Mouse (Mus musculus) ovary, adult 18-20 months (tissue): Measurements from ENCODE around the gene Kif2c.
A peak's percentile ranks its signal among the peaks of the same experiment; 100 is the strongest.

Experiments
- DNase-seq: peaks from one replicate; pipeline ENCODE4 v3.0.0; 2022; ENCODE audit warnings: low spot score, mixed read lengths

Gene Kif2c

DNA sequence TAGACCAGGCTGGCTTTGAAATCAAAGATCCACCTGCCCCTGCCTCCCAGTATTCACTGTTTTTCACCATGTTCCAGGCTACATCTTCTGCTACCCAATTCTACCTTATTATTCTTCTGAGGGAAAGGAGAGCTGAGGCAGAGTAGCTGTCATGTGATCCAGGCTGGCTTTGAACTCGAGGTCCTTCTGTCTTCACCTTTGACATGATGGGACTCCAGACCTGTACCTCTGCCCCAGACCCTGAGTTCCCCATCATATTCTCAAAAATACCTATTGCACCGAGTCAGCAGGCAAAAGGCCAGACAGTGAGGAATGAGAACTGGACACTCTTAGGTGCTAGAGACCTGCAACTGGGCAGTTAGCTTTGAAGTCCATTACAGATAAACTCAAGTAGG, 47.8 kb downstream of the Kif2c start:
- DNase-seq, result no peak

DNA sequence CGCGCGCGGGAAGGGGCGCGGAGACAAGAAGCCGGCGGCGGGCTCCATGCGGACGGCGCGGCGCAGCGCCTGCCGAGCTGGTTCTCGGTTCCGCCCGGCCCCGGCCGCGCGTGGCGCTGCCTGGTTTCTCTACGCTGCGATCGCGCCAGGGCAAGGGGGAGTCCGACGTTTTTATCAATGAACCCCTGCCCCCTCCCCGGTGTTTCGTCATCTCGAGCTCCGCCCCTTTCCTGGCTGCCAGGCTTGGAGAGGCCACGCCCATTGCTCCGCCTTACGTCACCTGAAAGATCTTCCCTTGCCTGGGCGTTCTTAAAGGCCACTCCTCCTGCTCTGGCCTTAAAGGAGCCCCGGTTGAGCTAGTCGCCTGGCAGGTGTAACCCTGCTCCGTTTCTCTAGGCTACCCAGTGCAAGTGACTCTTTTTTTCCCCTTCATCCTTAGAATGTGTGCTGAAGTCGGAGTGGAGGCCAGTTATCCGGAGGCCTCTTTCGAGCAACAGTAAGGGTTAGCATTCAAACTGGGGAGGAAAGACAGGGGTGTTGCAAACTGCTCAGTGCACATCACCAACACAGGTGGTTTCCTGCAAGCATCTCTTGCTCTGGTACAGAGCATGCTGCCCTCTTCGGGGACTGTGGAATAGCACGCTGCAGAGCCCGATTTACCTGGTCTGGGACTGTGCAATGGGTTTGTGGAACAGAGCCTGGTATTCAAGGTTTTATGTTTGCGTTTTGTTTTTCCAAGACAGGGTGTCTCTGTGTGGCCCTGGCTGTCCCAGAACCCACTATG, 48.4 kb downstream of the Kif2c start, which contains the start of gene Plk3:
Gene Plk3 (minus strand): TSS at position 147 of the 784 bp plus-strand sequence.
- peak; percentile 93 for DNase-seq

GRCm38 (mm10) chr4:117133366-117133796, 49.1 kb downstream of the Kif2c start:
- DNase-seq, result no peak

DNA sequence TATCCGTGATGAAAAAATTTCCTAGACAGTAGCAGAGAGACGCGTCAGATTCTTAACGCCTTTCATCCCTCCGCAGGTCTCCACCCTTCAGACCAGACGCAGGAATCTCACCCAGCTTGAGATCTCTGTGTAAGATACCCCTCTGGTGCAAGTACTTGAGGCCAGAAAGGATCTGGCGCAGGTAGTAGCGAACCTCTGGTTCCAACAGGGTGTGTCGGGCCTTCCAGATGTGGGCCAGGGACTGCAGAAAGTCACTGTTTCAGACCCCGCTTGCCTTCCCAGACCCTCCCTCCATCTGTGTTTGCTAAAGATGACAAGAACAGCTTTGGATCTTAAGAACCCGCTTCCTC, 49.7 kb downstream of the Kif2c start:
- DNase-seq, result no peak

DNA sequence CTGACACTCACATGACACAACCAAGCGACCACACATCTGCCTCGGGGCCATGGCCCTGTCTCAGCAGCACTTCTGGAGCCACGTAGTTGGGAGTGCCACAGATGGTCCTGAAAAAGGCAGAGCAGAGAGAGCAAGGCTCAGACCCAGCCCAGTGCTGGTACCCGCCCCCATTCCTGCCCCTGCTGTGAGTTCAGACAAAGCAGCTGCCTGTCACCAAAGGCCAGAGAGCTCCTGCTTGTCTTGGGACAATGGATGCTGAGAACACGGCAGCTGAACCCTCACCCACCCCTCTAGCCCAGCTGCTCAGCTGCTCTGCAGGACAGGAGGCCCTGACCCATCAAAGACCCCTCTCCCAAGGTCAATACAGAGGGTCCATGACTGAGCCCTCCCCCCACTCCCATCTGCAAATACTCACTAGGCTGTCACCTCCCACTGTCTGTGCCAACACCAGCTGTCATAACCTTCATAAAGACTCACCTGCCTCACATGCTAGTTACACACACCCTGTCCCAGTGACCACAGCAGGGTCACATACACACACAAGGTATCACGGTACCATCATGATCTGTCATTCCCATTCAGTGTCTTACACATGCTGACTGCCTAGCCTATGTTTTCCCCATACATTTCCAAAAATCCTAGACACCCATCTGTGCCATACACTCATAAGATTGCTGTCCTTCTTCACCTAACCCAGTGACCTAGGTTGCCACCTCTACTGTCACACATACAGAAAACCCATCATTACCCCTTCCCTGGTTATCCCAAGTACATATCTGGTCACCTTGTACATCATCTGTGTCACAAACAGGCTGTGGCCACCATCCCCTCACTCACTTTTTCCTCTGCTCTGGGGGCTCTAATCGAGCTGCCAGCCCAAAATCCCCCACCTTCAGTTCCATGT, 50.3 kb downstream of the Kif2c start:
- DNase-seq, result no peak

DNA sequence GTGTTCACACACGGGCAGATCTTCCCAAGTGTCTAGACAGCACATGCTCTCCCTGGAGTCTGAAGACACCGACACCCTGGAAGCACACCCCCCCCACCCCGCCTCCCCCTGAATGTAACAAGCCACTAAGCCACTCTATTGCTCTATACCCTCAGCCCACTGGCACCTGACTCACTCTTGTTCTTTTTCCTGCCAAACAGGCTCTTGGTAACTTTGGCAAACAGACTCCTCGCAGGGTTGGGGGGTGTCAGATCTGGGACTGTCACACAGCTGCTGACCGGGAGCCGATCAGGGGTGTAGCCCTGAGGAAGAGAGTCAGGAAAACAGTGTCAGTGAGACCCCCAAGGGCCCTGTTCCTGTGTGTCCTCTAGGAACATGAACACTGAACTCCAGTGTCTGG, 51.2 kb downstream of the Kif2c start:
- no peak for DNase-seq

GRCm38 (mm10) chr4:117130790-117131189, 51.6 kb downstream of the Kif2c start:
- no peak for DNase-seq

- no peak for DNase-seq
Measured at GRCm38 (mm10) chr4:117127991-117128686, 54.3 kb downstream of the Kif2c start.

DNA sequence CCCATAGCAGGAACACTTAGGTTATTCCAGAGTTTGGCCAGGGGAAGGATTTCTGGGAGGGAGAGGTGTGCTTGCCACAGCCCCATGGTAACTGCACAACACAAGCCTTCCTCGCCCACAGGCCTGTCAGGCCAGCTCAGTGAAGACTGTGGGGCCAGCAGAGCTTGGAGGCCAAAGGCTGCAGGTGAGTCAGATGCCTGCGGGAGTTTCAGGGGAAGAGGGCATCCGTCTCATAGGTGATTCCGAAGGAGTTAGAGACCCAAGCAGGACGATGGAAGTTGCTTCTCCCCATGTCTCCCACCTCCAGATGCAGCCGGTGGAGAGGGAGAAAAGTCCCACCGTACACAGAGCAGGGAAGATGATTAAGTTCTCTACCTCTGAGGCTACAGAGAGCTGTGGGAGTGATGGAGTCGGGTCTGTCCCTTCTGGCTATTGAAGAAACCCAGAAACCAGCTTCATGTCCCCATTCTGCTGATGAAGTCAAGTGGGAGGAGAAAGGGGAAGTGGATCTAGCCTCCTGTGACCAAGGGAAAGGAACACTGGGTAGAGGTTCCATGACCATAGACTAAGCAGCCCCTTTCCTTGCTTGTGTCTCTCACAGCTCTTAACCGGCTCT, 55.7 kb downstream of the Kif2c start, which contains the start of gene Tctex1d4:
Gene Tctex1d4 (plus strand): TSS at position 120 of the 616 bp plus-strand sequence.
- DNase-seq, result no peak

DNA sequence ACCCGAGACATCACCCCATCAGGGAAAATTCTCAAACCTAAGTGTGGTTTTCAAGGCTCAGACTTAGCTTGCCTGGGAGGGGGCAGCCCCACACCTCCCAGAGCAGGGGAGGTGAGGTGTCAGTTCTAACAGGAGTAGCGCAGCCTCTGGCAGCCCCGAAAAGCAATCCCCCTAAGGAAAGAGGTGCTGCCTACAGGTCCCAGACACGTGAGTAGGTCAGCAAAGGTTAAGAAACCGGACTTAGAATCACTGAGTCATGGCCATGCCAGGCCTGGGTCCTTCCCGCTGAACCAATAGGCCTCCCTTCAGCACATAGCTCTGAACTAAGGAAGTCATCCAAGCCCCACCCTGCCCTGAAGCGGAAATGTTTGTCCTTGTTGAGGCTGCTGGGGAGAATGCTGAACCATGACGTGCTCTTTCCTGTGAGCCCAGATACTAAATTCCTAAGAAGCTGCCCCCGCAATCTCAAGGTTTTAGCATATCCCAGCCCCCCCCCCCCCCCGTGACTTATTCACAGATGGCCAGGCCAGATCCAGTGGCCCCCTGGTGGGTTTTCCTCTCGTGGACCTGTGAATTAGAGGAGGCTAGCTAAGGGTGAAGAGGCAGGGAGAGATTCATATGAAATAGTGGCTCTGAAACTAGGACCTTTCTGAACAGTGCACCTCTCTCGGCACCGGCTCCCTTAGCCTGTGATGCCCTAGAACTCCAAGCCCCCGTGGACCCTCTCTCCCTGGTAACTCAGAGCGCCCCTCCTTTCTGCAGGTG, 56.3 kb downstream of the Kif2c start:
- DNase-seq, result peak; percentile 69

- peak; percentile 63 for DNase-seq
Measured at GRCm38 (mm10) chr4:117125348-117125909, 57.0 kb downstream of the Kif2c start, which contains the start of gene Btbd19. Btbd19 (minus strand) TSS chr4:117125725.

GRCm38 (mm10) chr4:117124518-117125347, 57.7 kb downstream of the Kif2c start:
- no peak for DNase-seq

- DNase-seq, result no peak
Measured at GRCm38 (mm10) chr4:117124218-117124517, 58.3 kb downstream of the Kif2c start.

- no peak for DNase-seq
Measured at GRCm38 (mm10) chr4:117123546-117124217, 58.8 kb downstream of the Kif2c start.

GRCm38 (mm10) chr4:117122209-117122608, 60.2 kb downstream of the Kif2c start:
- no peak for DNase-seq

DNA sequence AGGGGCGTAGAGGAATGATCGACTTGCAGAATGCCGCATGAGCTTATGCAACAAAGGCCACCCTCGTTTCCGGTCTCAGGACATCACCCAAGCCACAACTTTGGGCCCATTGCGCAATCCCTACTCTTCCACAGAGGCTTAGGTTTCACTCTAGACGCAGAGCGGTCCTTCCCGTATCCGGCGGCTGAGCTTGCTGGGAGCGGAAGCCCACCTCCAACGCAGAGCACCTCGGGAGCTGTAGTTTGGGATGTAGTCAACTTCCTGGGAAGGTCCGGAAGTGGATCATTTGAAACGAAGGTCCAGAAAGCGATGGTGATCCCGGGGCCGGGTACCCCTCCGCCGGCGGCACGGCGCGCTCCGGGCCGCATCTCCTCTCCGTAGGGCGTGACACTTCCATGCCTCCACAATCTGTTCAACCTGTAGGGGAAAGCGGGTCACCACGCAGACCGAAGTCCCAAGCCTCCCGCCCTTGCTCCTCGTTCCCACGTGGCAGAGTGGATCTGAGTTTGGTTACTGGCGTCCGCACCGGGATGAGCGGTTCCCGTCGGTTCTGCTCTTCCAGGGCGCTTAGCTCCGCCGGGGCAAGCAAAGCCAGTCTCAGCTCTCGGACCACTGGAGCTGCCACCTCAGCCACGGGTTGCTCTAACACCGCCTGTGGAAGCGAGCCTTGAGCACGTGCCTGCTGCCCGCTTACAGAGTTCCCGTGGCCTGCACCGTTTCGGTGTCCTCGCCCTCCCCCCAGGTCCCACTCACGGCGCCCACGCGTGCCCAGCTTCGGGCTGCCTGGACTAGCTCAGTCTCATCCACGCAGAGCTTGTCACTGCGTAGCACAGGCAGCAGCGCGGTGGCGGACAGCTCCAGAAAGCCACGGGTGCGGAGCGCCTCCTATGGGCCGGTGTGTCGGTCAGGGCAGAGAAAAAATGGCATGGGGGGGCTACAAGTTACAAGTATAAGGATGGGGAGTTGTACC, 61.7 kb downstream of the Kif2c start:
- peak; percentile 94 for DNase-seq

DNA sequence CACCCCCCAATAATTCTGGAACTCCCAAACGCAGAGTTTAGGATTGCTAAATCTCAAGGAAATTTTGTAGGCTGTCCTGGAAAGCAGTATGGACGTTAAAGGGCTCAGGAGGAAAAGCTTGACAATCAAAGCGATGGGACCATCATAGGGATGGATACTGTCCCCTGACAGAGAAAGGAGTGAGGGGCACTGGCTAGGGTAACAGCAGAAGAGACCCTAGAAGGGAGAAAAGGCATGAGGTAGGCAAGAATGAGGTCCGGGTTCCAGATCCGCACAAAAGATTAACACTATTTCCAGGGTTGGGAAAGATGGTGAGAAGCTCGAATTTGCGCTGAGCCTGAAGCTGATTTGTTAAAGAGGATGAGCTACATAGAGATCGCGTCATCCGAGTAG, 62.4 kb downstream of the Kif2c start:
- DNase-seq, result no peak

GRCm38 (mm10) chr4:117119636-117120035, 62.8 kb downstream of the Kif2c start:
- no peak for DNase-seq
